Mouse (Mus musculus): ENCODE measurements around the gene Ireb2.
"Not testable (repeated sequence)": the region's sequence is repeated elsewhere in the genome, so short reads cannot be mapped to it uniquely, and the experiment has no call there.

Ireb2 gene

GRCm38 (mm10) chr9:54863363-54864281 is at the start of gene Ireb2:
Gene Ireb2, plus strand, starts transcription at chr9:54863789.
- DNase-seq (ENCODE audit: low read depth in 1 of 2, low spot score in 2 of 2) = peak; percentile 96 to 99

GRCm38 (mm10) chr9:54816508-54817201 is 46.9 kb upstream of the Ireb2 start:
- no peak for DNase-seq (ENCODE audit: low read depth in 1 of 2, low spot score in 2 of 2)

GRCm38 (mm10) chr9:54821442-54822100 is 42.0 kb upstream of the Ireb2 start:
- no peak for DNase-seq (ENCODE audit: low read depth in 1 of 2, low spot score in 2 of 2)

GRCm38 (mm10) chr9:54829760-54830159 is 33.8 kb upstream of the Ireb2 start:
- no peak for DNase-seq (ENCODE audit: low read depth in 1 of 2, low spot score in 2 of 2)

GRCm38 (mm10) chr9:54830624-54831023 is 33.0 kb upstream of the Ireb2 start:
- DNase-seq (ENCODE audit: low read depth in 1 of 2, low spot score in 2 of 2) = no peak

GRCm38 (mm10) chr9:54833831-54834230 is 29.8 kb upstream of the Ireb2 start:
- no peak for DNase-seq (ENCODE audit: low read depth in 1 of 2, low spot score in 2 of 2)

- DNase-seq (ENCODE audit: low read depth in 1 of 2, low spot score in 2 of 2) = not testable (repeated sequence)
Observed at GRCm38 (mm10) chr9:54835951-54836717, 27.5 kb upstream of the Ireb2 start.

- no peak for DNase-seq (ENCODE audit: low read depth in 1 of 2, low spot score in 2 of 2)
Observed at GRCm38 (mm10) chr9:54837835-54838234, 25.8 kb upstream of the Ireb2 start.

- DNase-seq (ENCODE audit: low read depth in 1 of 2, low spot score in 2 of 2) = no peak
Observed at GRCm38 (mm10) chr9:54840145-54840544, 23.4 kb upstream of the Ireb2 start.

- DNase-seq (ENCODE audit: low read depth in 1 of 2, low spot score in 2 of 2) = no peak
Observed at GRCm38 (mm10) chr9:54842311-54842710, 21.3 kb upstream of the Ireb2 start.

- DNase-seq (ENCODE audit: low read depth in 1 of 2, low spot score in 2 of 2) = no peak
Observed at GRCm38 (mm10) chr9:54843887-54844286, 19.7 kb upstream of the Ireb2 start.

GRCm38 (mm10) chr9:54844556-54845176 is 18.9 kb upstream of the Ireb2 start:
- DNase-seq (ENCODE audit: low read depth in 1 of 2, low spot score in 2 of 2) = no peak

GRCm38 (mm10) chr9:54848203-54848602 is 15.4 kb upstream of the Ireb2 start:
- DNase-seq (ENCODE audit: low read depth in 1 of 2, low spot score in 2 of 2) = no peak

- DNase-seq (ENCODE audit: low read depth in 1 of 2, low spot score in 2 of 2) = not testable (repeated sequence)
Observed at GRCm38 (mm10) chr9:54853036-54853435, 10.6 kb upstream of the Ireb2 start.

- DNase-seq (ENCODE audit: low read depth in 1 of 2, low spot score in 2 of 2) = no peak
Observed at GRCm38 (mm10) chr9:54853619-54854018, 10.0 kb upstream of the Ireb2 start.

- no peak for DNase-seq (ENCODE audit: low read depth in 1 of 2, low spot score in 2 of 2)
Observed at GRCm38 (mm10) chr9:54855638-54856037, 8.0 kb upstream of the Ireb2 start.

- DNase-seq (ENCODE audit: low read depth in 1 of 2, low spot score in 2 of 2) = no peak
Observed at GRCm38 (mm10) chr9:54856121-54856520, 7.5 kb upstream of the Ireb2 start.

GRCm38 (mm10) chr9:54857474-54857873 is 6.1 kb upstream of the Ireb2 start:
- no peak for DNase-seq (ENCODE audit: low read depth in 1 of 2, low spot score in 2 of 2)

- no peak for DNase-seq (ENCODE audit: low read depth in 1 of 2, low spot score in 2 of 2)
Observed at GRCm38 (mm10) chr9:54860526-54860925, 3.1 kb upstream of the Ireb2 start.

GRCm38 (mm10) chr9:54878759-54879158 is 15.2 kb downstream of the Ireb2 start:
- DNase-seq (ENCODE audit: low read depth in 1 of 2, low spot score in 2 of 2) = no peak

All from monocyte, adult 2 months (primary cell).